Mouse (Mus musculus) thymus, adult 2 months (tissue): ENCODE measurements around the gene Sptan1. TPM values are rescaled to one million over a fixed set of nuclear protein-coding genes. Genes with fewer than 3 reads are reported as not detected.

Source experiments
- DNase-seq: peaks from one replicate; pipeline ENCODE4 v3.0.0; 2021
- H3K27ac ChIP-seq: fragments of 200-500 bp; 2 replicates; pipeline ENCODE4 v1.5.1; 2012; ENCODE audit warnings: low read length, control low read depth; ENCODE audit not compliant: control insufficient read depth, insufficient read depth
- H3K27me3 ChIP-seq: fragments of 200-500 bp; 2 replicates; pipeline ENCODE4 v1.6.1; 2012; ENCODE audit warnings: mild to moderate bottlenecking, low read length, moderate library complexity, mixed read lengths; ENCODE audit not compliant: control insufficient read depth, insufficient read depth
- H3K36me3 ChIP-seq: fragments of 200-500 bp; 2 replicates; pipeline ENCODE4 v1.6.1; 2012; ENCODE audit warnings: mild to moderate bottlenecking, low read length, moderate library complexity; ENCODE audit not compliant: control insufficient read depth, insufficient read depth
- H3K4me1 ChIP-seq: fragments of 200-500 bp; replicated peaks from 2 replicates; pipeline ENCODE4 v1.6.1; 2012; ENCODE audit warnings: low read length; ENCODE audit not compliant: control insufficient read depth, insufficient read depth
- H3K4me3 ChIP-seq: fragments of 200-500 bp; 2 replicates; pipeline ENCODE4 v1.5.1; 2012; ENCODE audit warnings: mild to moderate bottlenecking, low read length, control low read depth, moderate library complexity; ENCODE audit not compliant: control insufficient read depth, insufficient read depth
- CTCF ChIP-seq: fragments of 200-500 bp; IDR thresholded peaks from 2 replicates; pipeline ENCODE4 v1.5.1; 2012; ENCODE audit warnings: mild to moderate bottlenecking, control low read depth, low read length, moderate library complexity, borderline replicate concordance; ENCODE audit not compliant: control insufficient read depth, poor library complexity, insufficient read depth; ENCODE audit errors: extremely low read depth
- POLR2A ChIP-seq: fragments of 200-500 bp; IDR thresholded peaks from 2 replicates; pipeline ENCODE4 v1.6.1; 2012; ENCODE audit warnings: mild to moderate bottlenecking, low read length, control low read depth, moderate library complexity; ENCODE audit not compliant: control insufficient read depth, poor library complexity, insufficient read depth; ENCODE audit errors: extremely low read depth
- WGBS: fragments of 180-500 bp; shearing (Covaris S2); methylation state at CpG from one replicate; pipeline ENCODE4 v1.1.7; 2018; 5-methylcytosine and 5-hydroxymethylcytosine counted together
- polyA plus RNA-seq: library from polyadenylated mRNA; depleted of rRNA; stranded (reverse); fragments of >200 nt; gene quantifications from 2 replicates; pipeline ENCODE4 v1.2.3, GENCODE M21; 2012

Sptan1 gene
- polyA plus RNA-seq, 1 experiment = 168 TPM

- DNase-seq = peak; percentile 41
- Histone ChIP-seq H3K27ac (no peak overlapping the region), H3K27me3 (no peaks in the 10 kb centered on the region), H3K4me1 (no peaks in the 10 kb centered on the region), H3K4me3 (no peak overlapping the region), H3K36me3 (peaks cover 35% of the 10 kb centered on the region)
- no peak for TF ChIP-seq POLR2A
- TF ChIP-seq CTCF = no peak
Measured at GRCm38 (mm10) chr2:29977307-29977706, 11.9 kb downstream of the Sptan1 start.

GRCm38 (mm10) chr2:29980661-29981060, 15.3 kb downstream of the Sptan1 start:
- no peak overlapping the region for H3K4me3 ChIP-seq
- no peaks in the 10 kb centered on the region for H3K4me1 ChIP-seq
- no peak for TF ChIP-seq POLR2A
- no peak for TF ChIP-seq CTCF
- H3K27me3 ChIP-seq = no peaks in the 10 kb centered on the region
- H3K36me3 ChIP-seq = peaks cover 65% of the 10 kb centered on the region
- no peak for DNase-seq
- no peak overlapping the region for H3K27ac ChIP-seq
- 100% methylated on average over 1 of the region's 1 CpGs for WGBS

- H3K36me3 ChIP-seq = peaks cover 100% of the 10 kb centered on the region
- 66% methylated on average over 2 of the region's 2 CpGs for WGBS
Measured at GRCm38 (mm10) chr2:29991962-29992361, 26.6 kb downstream of the Sptan1 start.

GRCm38 (mm10) chr2:30009101-30009500, 43.7 kb downstream of the Sptan1 start:
- Histone ChIP-seq H3K27me3 (no peaks in the 10 kb centered on the region), H3K4me1 (no peaks in the 10 kb centered on the region), H3K4me3 (no peak overlapping the region), H3K36me3 (peaks cover 87% of the 10 kb centered on the region), H3K27ac (no peak overlapping the region)
- WGBS = 97% methylated on average over 1 of the region's 1 CpGs
- DNase-seq = no peak
- TF ChIP-seq POLR2A (no peak), CTCF (no peak)

More at GRCm38 (mm10) chr2:29991962-29992361, 26.6 kb downstream of the Sptan1 start:
- Histone ChIP-seq H3K4me1 (no peaks in the 10 kb centered on the region), H3K27me3 (no peaks in the 10 kb centered on the region), H3K4me3 (no peak overlapping the region), H3K27ac (no peak overlapping the region)
- TF ChIP-seq POLR2A = no peak
- TF ChIP-seq CTCF = no peak
- no peak for DNase-seq

- 97% methylated on average over 8 of the region's 8 CpGs for whole genome bisulfite sequencing
- H3K27me3 ChIP-seq = no peaks in the 10 kb centered on the region
- H3K36me3 ChIP-seq = peaks cover 90% of the 10 kb centered on the region
- TF ChIP-seq CTCF (no peak), POLR2A (no peak)
- H3K27ac ChIP-seq = no peak overlapping the region
- H3K4me1 ChIP-seq = no peaks in the 10 kb centered on the region
- no peak for DNase-seq
- H3K4me3 ChIP-seq = no peak overlapping the region
Measured at GRCm38 (mm10) chr2:30010840-30011281, 45.5 kb downstream of the Sptan1 start.

GRCm38 (mm10) chr2:30014326-30014966, 49.1 kb downstream of the Sptan1 start:
- no peak overlapping the region for H3K27ac ChIP-seq
- 90% methylated on average over 11 of the region's 11 CpGs for WGBS
- H3K36me3 ChIP-seq = peaks cover 92% of the 10 kb centered on the region
- TF ChIP-seq POLR2A (no peak), CTCF (no peak)
- H3K4me3 ChIP-seq = no peak overlapping the region
- no peaks in the 10 kb centered on the region for H3K27me3 ChIP-seq
- no peaks in the 10 kb centered on the region for H3K4me1 ChIP-seq
- no peak for DNase-seq
